Mouse (Mus musculus) limb, embryonic 12.5 days (tissue): Measurements from ENCODE around the gene Mrps27. TPM values are rescaled to one million over a fixed set of nuclear protein-coding genes. Genes with fewer than 3 reads are reported as not detected.

Experiments
- ATAC-seq: fragments of 200-750 bp; cut with Nextera tagmentation; 2 replicates; pipeline ENCODE4 v1.8.0; 2017; ENCODE audit warnings: low read depth, moderate TSS enrichment; ENCODE audit not compliant: insufficient number of reproducible peaks, insufficient read depth, low FRiP score, low TSS enrichment
- H3K27ac ChIP-seq: fragments of 300-500 bp; sonication (generic); 2 replicates; pipeline ENCODE4 v1.5.1; 2016; ENCODE audit warnings: mild to moderate bottlenecking, moderate library complexity
- H3K27me3 ChIP-seq: fragments of 300-500 bp; sonication (generic); 2 replicates; pipeline ENCODE4 v1.6.1; 2016; ENCODE audit warnings: mild to moderate bottlenecking, moderate library complexity
- H3K36me3 ChIP-seq: fragments of 300-500 bp; sonication (generic); 2 replicates; pipeline ENCODE4 v1.6.1; 2016; ENCODE audit warnings: mild to moderate bottlenecking, moderate library complexity
- H3K4me1 ChIP-seq: fragments of 300-500 bp; sonication (generic); replicated peaks from 2 replicates; pipeline ENCODE4 v1.6.1; 2016
- H3K4me2 ChIP-seq: fragments of 300-500 bp; sonication (generic); 2 replicates; pipeline ENCODE4 v1.6.1; 2016; ENCODE audit warnings: mild to moderate bottlenecking, moderate library complexity
- H3K4me3 ChIP-seq: fragments of 300-500 bp; sonication (generic); replicated peaks from 2 replicates; pipeline ENCODE4 v1.5.1; 2016; ENCODE audit warnings: mild to moderate bottlenecking
- H3K9ac ChIP-seq: fragments of 300-500 bp; sonication (generic); replicated peaks from 2 replicates; pipeline ENCODE4 v1.6.1; 2016; ENCODE audit warnings: mild to moderate bottlenecking, moderate library complexity
- H3K9me3 ChIP-seq: fragments of 300-500 bp; sonication (generic); 2 replicates; pipeline ENCODE4 v1.6.1; 2016; ENCODE audit warnings: mild to moderate bottlenecking, moderate library complexity
- WGBS: fragments of 180-500 bp; shearing (Covaris S2); methylation state at CpG from one replicate; pipeline ENCODE4 v1.1.7; 2016; 5-methylcytosine and 5-hydroxymethylcytosine counted together
- polyA plus RNA-seq: library from polyadenylated mRNA; unstranded; fragments of >200 nt; fragmentation: Nextera tagmentation; extraction: Ambion mirVana; gene quantifications from 2 replicates; pipeline ENCODE4 v1.2.1, GENCODE M21; 2016

Gene Mrps27
- polyA plus RNA-seq, 1 experiment from 2014 or later: 66.2 TPM

GRCm38 (mm10) chr13:99412477-99413080, 68.0 kb downstream of the Mrps27 start:
- Histone ChIP-seq H3K9ac (no peak overlapping the region), H3K36me3 (peaks cover 57% of the 10 kb centered on the region), H3K27me3 (no peaks in the 10 kb centered on the region; the same call in 1 of the 2 replicates), H3K9me3 (no peaks in the 10 kb centered on the region), H3K4me1 (peaks cover 52% of the 10 kb centered on the region), H3K4me2 (no peak overlapping the region), H3K27ac (peak overlapping the region; percentile 87), H3K4me3 (no peak overlapping the region)
- 58% methylated on average over 11 of the region's 11 CpGs for WGBS
- ATAC-seq: no peak

- no peaks in the 10 kb centered on the region; the same call in 1 of the 2 replicates for H3K27me3 ChIP-seq
- peak overlapping the region; percentile 87 for H3K27ac ChIP-seq
- H3K9ac ChIP-seq: 0 out of 2 replicates have a peak overlapping the region, but pooled peaks have one; percentile 42
- H3K4me1 ChIP-seq: peaks cover 50% of the 10 kb centered on the region
- H3K4me3 ChIP-seq: no peak overlapping the region
- H3K9me3 ChIP-seq: no peaks in the 10 kb centered on the region
- peak overlapping the region; percentile 36 for H3K4me2 ChIP-seq
- 11% methylated on average over 13 of the region's 13 CpGs for WGBS
- H3K36me3 ChIP-seq: peaks cover 58% of the 10 kb centered on the region
- peak; percentile 93 for ATAC-seq
Measured at GRCm38 (mm10) chr13:99413481-99414351, 69.1 kb downstream of the Mrps27 start.

- H3K9ac ChIP-seq: 0 out of 2 replicates have a peak overlapping the region, but pooled peaks have one; percentile 42
- H3K4me1 ChIP-seq: peaks cover 44% of the 10 kb centered on the region
- H3K27ac ChIP-seq: peak overlapping the region; percentile 87
Measured at GRCm38 (mm10) chr13:99414352-99414742, 69.8 kb downstream of the Mrps27 start.

GRCm38 (mm10) chr13:99416601-99417000, 72.0 kb downstream of the Mrps27 start:
- Histone ChIP-seq H3K4me2 (no peak overlapping the region), H3K27me3 (no peaks in the 10 kb centered on the region; the same call in 1 of the 2 replicates), H3K4me1 (peaks cover 45% of the 10 kb centered on the region), H3K9ac (no peak overlapping the region), H3K36me3 (peaks cover 40% of the 10 kb centered on the region), H3K27ac (no peak overlapping the region), H3K4me3 (no peak overlapping the region), H3K9me3 (no peaks in the 10 kb centered on the region)
- ATAC-seq: no peak
- whole genome bisulfite sequencing: 91% methylated on average over 9 of the region's 9 CpGs

More at GRCm38 (mm10) chr13:99414352-99414742, 69.8 kb downstream of the Mrps27 start:
- Histone ChIP-seq H3K36me3 (peaks cover 58% of the 10 kb centered on the region), H3K4me2 (peak overlapping the region; percentile 36), H3K4me3 (no peak overlapping the region), H3K9me3 (no peaks in the 10 kb centered on the region), H3K27me3 (no peaks in the 10 kb centered on the region; the same call in 1 of the 2 replicates)
- WGBS: 11% methylated on average over 10 of the region's 10 CpGs
- peak; percentile 72 for ATAC-seq

- no peak overlapping the region for H3K4me3 ChIP-seq
- H3K27ac ChIP-seq: no peak overlapping the region
- H3K36me3 ChIP-seq: peaks cover 41% of the 10 kb centered on the region
- H3K4me2 ChIP-seq: no peak overlapping the region
- no peaks in the 10 kb centered on the region for H3K9me3 ChIP-seq
- 81% methylated on average over 13 of the region's 13 CpGs for WGBS
- ATAC-seq: no peak
- 0 out of 2 replicates have a peak, but pooled peaks cover 4% of the 10 kb centered on the region for H3K4me1 ChIP-seq
- no peak overlapping the region for H3K9ac ChIP-seq
- H3K27me3 ChIP-seq: no peaks in the 10 kb centered on the region
Measured at GRCm38 (mm10) chr13:99423581-99423980, 79.0 kb downstream of the Mrps27 start.

- H3K36me3 ChIP-seq: peaks cover 74% of the 10 kb centered on the region
- H3K4me3 ChIP-seq: no peak overlapping the region
- no peaks in the 10 kb centered on the region for H3K27me3 ChIP-seq
- no peak overlapping the region for H3K4me2 ChIP-seq
- H3K4me1 ChIP-seq: no peaks in the 10 kb centered on the region
- 93% methylated on average over 29 of the region's 29 CpGs for WGBS
- no peak overlapping the region for H3K9ac ChIP-seq
- no peak for ATAC-seq
- no peak overlapping the region for H3K27ac ChIP-seq
- H3K9me3 ChIP-seq: no peaks in the 10 kb centered on the region
Measured at GRCm38 (mm10) chr13:99433068-99434008, 88.8 kb downstream of the Mrps27 start.

- Histone ChIP-seq H3K9me3 (no peaks in the 10 kb centered on the region), H3K4me3 (no peak overlapping the region), H3K4me1 (no peaks in the 10 kb centered on the region), H3K27ac (no peak overlapping the region), H3K36me3 (peaks cover 68% of the 10 kb centered on the region), H3K27me3 (no peaks in the 10 kb centered on the region), H3K4me2 (no peak overlapping the region), H3K9ac (no peak overlapping the region)
- no peak for ATAC-seq
- 96% methylated on average over 9 of the region's 9 CpGs for WGBS
Measured at GRCm38 (mm10) chr13:99434494-99434893, 89.9 kb downstream of the Mrps27 start.

GRCm38 (mm10) chr13:99437051-99437450, 92.5 kb downstream of the Mrps27 start:
- H3K4me2 ChIP-seq: no peak overlapping the region
- no peaks in the 10 kb centered on the region for H3K27me3 ChIP-seq
- peaks cover 59% of the 10 kb centered on the region for H3K36me3 ChIP-seq
- H3K27ac ChIP-seq: no peak overlapping the region
- H3K9me3 ChIP-seq: no peaks in the 10 kb centered on the region
- ATAC-seq: no peak
- peaks cover 10% of the 10 kb centered on the region for H3K4me1 ChIP-seq
- no peak overlapping the region for H3K9ac ChIP-seq
- no peak overlapping the region for H3K4me3 ChIP-seq

- WGBS: 96% methylated on average over 5 of the region's 5 CpGs
- Histone ChIP-seq H3K27ac (no peak overlapping the region), H3K27me3 (no peaks in the 10 kb centered on the region)
Measured at GRCm38 (mm10) chr13:99439357-99439756, 94.8 kb downstream of the Mrps27 start.

GRCm38 (mm10) chr13:99440228-99440627, 95.6 kb downstream of the Mrps27 start:
- no peak overlapping the region for H3K9ac ChIP-seq
- no peaks in the 10 kb centered on the region for H3K27me3 ChIP-seq
- H3K4me2 ChIP-seq: no peak overlapping the region
- no peak overlapping the region for H3K27ac ChIP-seq
- H3K36me3 ChIP-seq: peaks cover 28% of the 10 kb centered on the region
- ATAC-seq: no peak
- peaks cover 29% of the 10 kb centered on the region for H3K4me1 ChIP-seq
- WGBS: 89% methylated on average over 2 of the region's 2 CpGs
- no peaks in the 10 kb centered on the region for H3K9me3 ChIP-seq
- H3K4me3 ChIP-seq: no peak overlapping the region

More at GRCm38 (mm10) chr13:99439357-99439756, 94.8 kb downstream of the Mrps27 start:
- H3K36me3 ChIP-seq: peaks cover 36% of the 10 kb centered on the region
- no peak for ATAC-seq
- H3K9ac ChIP-seq: no peak overlapping the region
- H3K4me2 ChIP-seq: no peak overlapping the region
- H3K9me3 ChIP-seq: no peaks in the 10 kb centered on the region
- no peak overlapping the region for H3K4me3 ChIP-seq
- peaks cover 21% of the 10 kb centered on the region for H3K4me1 ChIP-seq
